Mouse (Mus musculus): ENCODE measurements around the gene Ywhag.
A peak's percentile ranks its signal among the peaks of the same experiment; 100 is the strongest.

Ywhag gene

DNA sequence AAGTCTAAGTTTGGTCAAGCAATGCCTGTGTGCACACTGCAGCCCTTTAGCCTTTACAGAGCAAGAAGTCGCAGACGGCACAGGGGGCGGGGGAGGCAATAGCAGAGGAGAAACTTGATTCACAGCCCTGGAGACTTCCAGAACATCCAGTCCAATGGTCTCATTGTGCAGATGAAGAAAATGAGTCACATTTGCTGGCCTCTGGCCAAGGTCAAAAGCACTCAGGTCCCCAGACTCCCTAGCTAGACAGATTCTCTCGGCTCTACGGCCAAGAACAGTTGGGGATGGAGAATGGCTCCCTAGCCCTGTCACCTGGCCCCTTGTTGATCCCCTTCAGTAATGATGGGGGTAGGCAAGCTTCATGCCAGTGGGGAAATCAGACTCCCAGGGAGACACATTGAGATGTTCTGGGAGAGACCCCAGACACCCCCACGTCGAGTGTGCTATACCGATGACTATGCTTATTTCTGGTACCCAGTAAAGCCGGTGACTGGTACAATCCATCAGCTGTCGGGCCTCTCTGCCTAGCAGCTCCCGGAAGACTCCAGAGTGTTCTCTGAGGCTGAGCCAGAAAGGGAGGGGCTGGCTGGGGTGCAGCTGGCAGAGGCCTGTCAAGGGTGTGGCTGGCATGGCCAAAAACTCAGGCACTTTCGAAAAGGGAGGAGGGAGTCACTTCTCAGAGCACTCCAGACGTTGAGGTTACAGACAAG is 54.8 kb downstream of the Ywhag start:
- DNase-seq = no peak

- no peak for DNase-seq
Observed at GRCm38 (mm10) chr5:135877831-135878231, 56.6 kb downstream of the Ywhag start.

DNA sequence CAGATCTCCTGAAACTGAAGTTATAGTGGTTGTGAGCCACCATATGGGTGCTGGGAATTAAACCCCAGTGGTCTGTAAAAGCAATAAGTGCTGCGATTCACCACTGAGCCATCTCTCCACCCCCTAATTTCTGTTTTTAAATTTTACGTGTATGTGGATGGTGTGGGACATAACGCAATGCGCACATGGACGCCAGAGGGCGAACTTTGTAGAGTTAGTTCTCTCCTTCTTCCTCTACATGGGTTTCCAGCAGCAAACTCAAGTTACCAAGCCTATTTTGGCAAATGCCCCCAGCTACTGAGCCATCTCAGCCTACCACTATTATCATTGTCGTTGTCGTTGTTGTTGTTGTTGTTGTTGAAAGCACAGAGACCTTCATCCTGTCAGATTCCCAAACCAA is 57.2 kb downstream of the Ywhag start:
- peak in 1 of 2 experiments; percentile 60 for DNase-seq

GRCm38 (mm10) chr5:135873753-135874152 is 60.7 kb downstream of the Ywhag start:
- no peak for DNase-seq

DNA sequence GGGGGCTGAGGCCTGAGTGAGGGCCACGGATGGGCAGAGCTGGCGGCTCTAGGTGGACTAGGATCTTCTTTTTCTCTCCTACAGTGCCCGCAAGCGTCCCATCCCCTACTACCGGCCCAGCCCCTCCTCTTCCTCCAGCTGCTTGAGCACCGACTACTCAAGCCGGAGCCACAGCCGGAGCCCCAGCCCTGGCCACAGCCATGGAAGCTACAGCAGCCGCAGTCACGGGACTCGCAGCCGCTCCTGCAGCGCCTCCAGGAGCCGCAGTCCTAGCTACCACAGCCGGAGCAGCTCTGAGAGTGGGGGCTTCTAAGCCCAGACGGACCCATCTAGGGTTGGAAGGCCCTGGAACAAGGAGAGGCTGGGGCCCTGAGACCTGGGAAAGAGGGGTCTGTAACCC is 61.4 kb downstream of the Ywhag start:
- no peak for DNase-seq

DNA sequence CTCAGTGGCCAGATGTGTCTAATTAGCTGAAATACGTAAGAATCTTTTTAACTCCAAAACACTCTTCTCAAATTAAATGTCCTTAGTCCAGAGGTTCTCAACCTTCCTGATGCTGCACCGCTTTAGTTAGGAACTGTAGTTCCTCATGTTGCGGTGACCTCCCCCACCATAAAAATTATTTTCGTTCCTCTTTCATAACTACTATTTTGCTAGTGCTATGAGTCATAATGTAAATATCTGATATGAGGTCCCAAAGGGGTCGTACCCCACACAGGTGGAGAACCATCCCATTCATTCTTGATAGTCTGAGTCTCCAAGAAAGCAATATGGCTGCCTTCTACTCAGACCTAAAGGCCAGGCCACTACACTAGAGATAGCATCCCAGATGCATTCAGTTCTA is 63.9 kb downstream of the Ywhag start:
- DNase-seq = no peak

GRCm38 (mm10) chr5:135869661-135870423 is 64.6 kb downstream of the Ywhag start:
- DNase-seq = no peak

GRCm38 (mm10) chr5:135868653-135869052 is 65.8 kb downstream of the Ywhag start:
- DNase-seq = no peak

GRCm38 (mm10) chr5:135867637-135868593 is 66.5 kb downstream of the Ywhag start:
- no peak for DNase-seq

GRCm38 (mm10) chr5:135866662-135867061 is 67.8 kb downstream of the Ywhag start:
- DNase-seq = no peak

Data from spleen, adult 18-20 months (tissue).